Comparison of ENCODE assay signal across 11 mouse cellular contexts in the genomic region with DNA sequence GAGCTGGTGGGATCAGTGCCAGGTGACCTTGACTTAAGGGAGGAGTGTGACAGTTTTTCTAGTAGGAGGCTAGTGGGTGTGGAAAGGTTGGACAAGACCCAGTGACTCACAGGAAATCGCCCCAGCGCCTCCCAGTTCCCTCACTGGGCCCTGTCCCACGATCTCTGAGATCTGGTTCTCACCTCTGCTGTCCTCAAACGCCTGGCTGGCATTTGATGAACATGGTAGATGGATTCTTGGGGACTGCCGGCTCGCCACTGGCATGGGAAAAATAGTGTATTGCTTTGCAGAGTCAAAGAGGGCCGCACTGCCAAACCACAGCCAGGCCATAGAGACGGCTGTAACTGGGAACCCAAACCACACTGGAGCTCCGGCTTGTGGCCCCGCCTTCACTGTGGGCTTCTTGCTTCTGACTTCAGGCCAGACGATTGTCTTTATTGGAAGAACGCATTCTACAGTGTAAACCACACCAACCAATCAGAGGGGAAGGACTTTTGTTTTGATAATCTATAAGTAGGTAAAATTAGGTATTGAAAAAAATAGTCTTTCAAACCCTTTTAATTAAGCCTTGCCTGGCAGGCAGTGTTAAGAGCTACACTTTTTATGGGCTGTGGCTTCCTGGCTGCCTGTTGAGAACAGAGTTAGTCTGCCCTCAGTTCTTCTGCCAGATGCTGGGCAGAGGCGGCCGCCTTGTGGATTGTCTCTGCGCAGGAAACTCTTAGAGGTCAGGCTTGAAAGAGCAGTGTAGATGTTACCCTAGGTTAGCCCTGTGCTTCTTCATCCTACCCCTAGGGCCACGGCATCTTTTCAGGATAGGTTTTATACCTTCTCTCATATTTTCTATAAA. TPM values are rescaled to one million over a fixed set of nuclear protein-coding genes. Genes with fewer than 3 reads are reported as not detected.
DNase-seq lines count a peak whose midpoint lies in the region; ATAC-seq lines count a peak whose summit lies in the region.
"Had no signal": no experiment of that assay in that cellular context is flagged by ENCODE, and none has a peak within 500 bp of the region (broad histone marks: within the 10 kb centered on the region; RNA-seq: fewer than 3 reads in every experiment).

No protein-coding gene starts in this region.

- peak; percentile 16 to 20 for DNase-seq in kidney, postnatal 4 days
- DNase-seq in kidney, adult 9 months = no peak
- DNase-seq in R1 (ENCODE audit: low read depth, low spot score) = peak; percentile 72
- DNase-seq in limb, embryonic 11.5 days (ENCODE audit: low spot score) = peak; percentile 53
- peak; percentile 5 to 16 for DNase-seq in thymus, postnatal 10 days (ENCODE audit: low spot score in 2 of 2)
- DNase-seq in c-Kit-positive CD71-positive TER-119-positive erythroid progenitor cells, embryonic 14.5 days (ENCODE audit: low spot score) = no peak
- no peak for DNase-seq in hindbrain, embryonic 10.5 days (ENCODE audit: low spot score)
- DNase-seq: cerebellum, adult 18-20 months had no signal

- H3K36me3 ChIP-seq in limb, embryonic 11.5 days (ENCODE audit: control insufficient read depth, insufficient read depth, low read length) = no peaks in the 10 kb centered on the region
- no peaks in the 10 kb centered on the region for H3K36me3 ChIP-seq in hindbrain, embryonic 10.5 days
- no peaks in the 10 kb centered on the region for H3K36me3 ChIP-seq in forebrain, embryonic 12.5 days (replicated peaks)
- H3K36me3 ChIP-seq: hindbrain, embryonic 12.5 days had no signal

- peak; percentile 68; the same call in 1 of the 2 replicates for ATAC-seq in limb, embryonic 11.5 days (ENCODE audit: insufficient number of reproducible peaks, low FRiP score, low TSS enrichment, low read depth)
- ATAC-seq in forebrain, embryonic 12.5 days (ENCODE audit: low FRiP score) = no peak

- H3K9me3 ChIP-seq in limb, embryonic 11.5 days (ENCODE audit: control insufficient read depth, low read length) = no peaks in the 10 kb centered on the region
- H3K9me3 ChIP-seq in hindbrain, embryonic 10.5 days = no peaks in the 10 kb centered on the region
- H3K9me3 ChIP-seq in forebrain, embryonic 12.5 days = no peaks in the 10 kb centered on the region

- no peaks in the 10 kb centered on the region for H3K4me1 ChIP-seq in limb, embryonic 11.5 days (ENCODE audit: control insufficient read depth, insufficient read depth, low read length)
- no peaks in the 10 kb centered on the region for H3K4me1 ChIP-seq in hindbrain, embryonic 10.5 days (replicated peaks)
- H3K4me1 ChIP-seq in forebrain, embryonic 12.5 days = no peaks in the 10 kb centered on the region
- H3K4me1 ChIP-seq: hindbrain, embryonic 12.5 days had no signal

- peak overlapping the region; percentile 43; the same call in 1 of the 2 replicates for H3K27ac ChIP-seq in limb, embryonic 11.5 days (replicated peaks; ENCODE audit: low read depth, low read length)
- H3K27ac ChIP-seq in hindbrain, embryonic 10.5 days = no peak overlapping the region
- no peak overlapping the region for H3K27ac ChIP-seq in forebrain, embryonic 12.5 days
- H3K27ac ChIP-seq: hindbrain, embryonic 12.5 days; liver, embryonic 14.5 days had no signal

- no peak overlapping the region for H3K4me2 ChIP-seq in limb, embryonic 11.5 days (ENCODE audit: low read depth, severe bottlenecking)
- H3K4me2 ChIP-seq in forebrain, embryonic 12.5 days = no peak overlapping the region
- H3K4me2 ChIP-seq: hindbrain, embryonic 12.5 days had no signal

- H3K27me3 ChIP-seq in limb, embryonic 11.5 days (ENCODE audit: control insufficient read depth, insufficient read depth, low read length) = no peaks in the 10 kb centered on the region
- no peaks in the 10 kb centered on the region for H3K27me3 ChIP-seq in hindbrain, embryonic 10.5 days (ENCODE audit: insufficient read depth, poor library complexity, severe bottlenecking)
- H3K27me3 ChIP-seq in forebrain, embryonic 12.5 days = no peaks in the 10 kb centered on the region
- H3K27me3 ChIP-seq: hindbrain, embryonic 12.5 days had no signal

- 52% methylated on average over 16 of the region's 16 CpGs for WGBS in limb, embryonic 11.5 days
- WGBS in hindbrain, embryonic 10.5 days = 90% methylated on average over 16 of the region's 16 CpGs
- 90% methylated on average over 16 of the region's 16 CpGs for WGBS in forebrain, embryonic 12.5 days

- H3K4me3 ChIP-seq in limb, embryonic 11.5 days (ENCODE audit: low read depth, low read length) = no peak overlapping the region
- no peak overlapping the region for H3K4me3 ChIP-seq in hindbrain, embryonic 10.5 days
- no peak overlapping the region for H3K4me3 ChIP-seq in forebrain, embryonic 12.5 days (replicated peaks)
- H3K4me3 ChIP-seq: hindbrain, embryonic 12.5 days had no signal

- no peak overlapping the region for H3K9ac ChIP-seq in limb, embryonic 11.5 days (ENCODE audit: low read length)
- H3K9ac ChIP-seq in forebrain, embryonic 12.5 days = no peak overlapping the region
- H3K9ac ChIP-seq: hindbrain, embryonic 12.5 days; liver, embryonic 14.5 days had no signal

RNA-seq across cellular contexts. Expression of a gene that starts 15.4 kb away (rescaled TPM):
- 5.3 and 6.5 TPM in 2 replicates for polyA plus RNA-seq in limb, embryonic 11.5 days (2014; fragmentation: Nextera tagmentation; extraction: Ambion mirVana)
- polyA plus RNA-seq in hindbrain, embryonic 10.5 days (2016; fragmentation: Nextera tagmentation; extraction: Ambion mirVana) = 3.4 and 3.7 TPM in 2 replicates
- 3.2 and 3.8 TPM in 2 replicates for polyA plus RNA-seq in forebrain, embryonic 12.5 days (2016; fragmentation: Nextera tagmentation; extraction: Ambion mirVana)

Comparison
In these comparisons a context has a peak if more than half of its experiments do, and no peak if none do; other contexts are left out.
1. DNase-seq: peak in kidney, postnatal 4 days (2 of 2), R1 (single experiment), limb, embryonic 11.5 days (single experiment) and thymus, postnatal 10 days (2 of 2); none in kidney, adult 9 months (single experiment), c-Kit-positive CD71-positive TER-119-positive erythroid progenitor cells, embryonic 14.5 days (single experiment) and hindbrain, embryonic 10.5 days (single experiment).